Mouse (Mus musculus): ENCODE measurements around the gene Ptpro.
"Not testable (repeated sequence)": the region's sequence is repeated elsewhere in the genome, so short reads cannot be mapped to it uniquely, and the experiment has no call there.

The Ptpro gene

GRCm38 (mm10) chr6:137395075-137395474 lies 143.0 kb downstream of the Ptpro start:
- no peak for DNase-seq

- DNase-seq, result peak; percentile 16
Measured at GRCm38 (mm10) chr6:137396106-137396793, 144.1 kb downstream of the Ptpro start.

GRCm38 (mm10) chr6:137397358-137397757 lies 145.2 kb downstream of the Ptpro start:
- DNase-seq, result no peak

- no peak for DNase-seq
Measured at GRCm38 (mm10) chr6:137404196-137404595, 152.1 kb downstream of the Ptpro start.

GRCm38 (mm10) chr6:137405690-137406089 lies 153.6 kb downstream of the Ptpro start:
- DNase-seq, result no peak

- DNase-seq, result no peak
Measured at GRCm38 (mm10) chr6:137410510-137410909, 158.4 kb downstream of the Ptpro start.

GRCm38 (mm10) chr6:137411901-137412378 lies 159.8 kb downstream of the Ptpro start:
- DNase-seq, result no peak

GRCm38 (mm10) chr6:137413045-137413444 lies 160.9 kb downstream of the Ptpro start:
- DNase-seq, result no peak

- DNase-seq, result peak; percentile 32
Measured at GRCm38 (mm10) chr6:137414531-137415405, 162.6 kb downstream of the Ptpro start.

- DNase-seq, result no peak
Measured at GRCm38 (mm10) chr6:137422777-137423176, 170.7 kb downstream of the Ptpro start.

- no peak for DNase-seq
Measured at GRCm38 (mm10) chr6:137423830-137424229, 171.7 kb downstream of the Ptpro start.

- DNase-seq, result no peak
Measured at GRCm38 (mm10) chr6:137425500-137426432, 173.6 kb downstream of the Ptpro start.

- DNase-seq, result no peak
Measured at GRCm38 (mm10) chr6:137433521-137434137, 181.5 kb downstream of the Ptpro start.

GRCm38 (mm10) chr6:137437486-137437885 lies 185.4 kb downstream of the Ptpro start:
- DNase-seq, result no peak

GRCm38 (mm10) chr6:137437902-137438580 lies 185.9 kb downstream of the Ptpro start:
- peak; percentile 10 for DNase-seq

- no peak for DNase-seq
Measured at GRCm38 (mm10) chr6:137440559-137441486, 188.7 kb downstream of the Ptpro start.

GRCm38 (mm10) chr6:137443089-137443488 lies 191.0 kb downstream of the Ptpro start:
- no peak for DNase-seq

GRCm38 (mm10) chr6:137446116-137446515 lies 194.0 kb downstream of the Ptpro start:
- not testable (repeated sequence) for DNase-seq

- DNase-seq, result peak; percentile 47
Measured at GRCm38 (mm10) chr6:137455537-137456041, 203.5 kb downstream of the Ptpro start.

- no peak for DNase-seq
Measured at GRCm38 (mm10) chr6:137456064-137456463, 203.9 kb downstream of the Ptpro start.

Measured in kidney, adult 18-20 months (tissue).